Mouse (Mus musculus) neural tube, embryonic 13.5 days (tissue): ENCODE measurements around the gene A730049H05Rik. TPM values are rescaled to one million over a fixed set of nuclear protein-coding genes. Genes with fewer than 3 reads are reported as not detected.

Experiments used
- ATAC-seq: fragments of 200-750 bp; cut with Nextera tagmentation; 2 replicates; pipeline ENCODE4 v1.8.0; 2017; ENCODE audit warnings: low read depth, mild to moderate bottlenecking, moderate TSS enrichment, moderate library complexity
- H3K27ac ChIP-seq: fragments of 300-500 bp; sonication (generic); replicated peaks from 2 replicates; pipeline ENCODE4 v1.5.1; 2015; ENCODE audit warnings: moderate library complexity, mild to moderate bottlenecking, inconsistent platforms
- H3K27me3 ChIP-seq: fragments of 300-500 bp; sonication (generic); 2 replicates; pipeline ENCODE4 v1.6.1; 2015; ENCODE audit warnings: mild to moderate bottlenecking, inconsistent platforms
- H3K36me3 ChIP-seq: fragments of 300-500 bp; sonication (generic); 2 replicates; pipeline ENCODE4 v1.6.1; 2015; ENCODE audit warnings: mild to moderate bottlenecking, inconsistent platforms
- H3K4me1 ChIP-seq: fragments of 300-500 bp; sonication (generic); replicated peaks from 2 replicates; pipeline ENCODE4 v1.6.1; 2015; ENCODE audit warnings: inconsistent platforms
- H3K4me2 ChIP-seq: fragments of 300-500 bp; sonication (generic); 2 replicates; pipeline ENCODE4 v1.6.1; 2015; ENCODE audit warnings: inconsistent platforms, mild to moderate bottlenecking, moderate library complexity
- H3K4me3 ChIP-seq: fragments of 300-500 bp; sonication (generic); 2 replicates; pipeline ENCODE4 v1.5.1; 2015; ENCODE audit warnings: mild to moderate bottlenecking, inconsistent platforms
- H3K9ac ChIP-seq: fragments of 300-500 bp; sonication (generic); 2 replicates; pipeline ENCODE4 v1.6.1; 2015; ENCODE audit warnings: moderate library complexity, mild to moderate bottlenecking, inconsistent platforms
- H3K9me3 ChIP-seq: fragments of 300-500 bp; sonication (generic); 2 replicates; pipeline ENCODE4 v1.6.1; 2016; ENCODE audit warnings: inconsistent platforms
- WGBS: fragments of 180-500 bp; shearing (Covaris S2); methylation state at CpG from one replicate; pipeline ENCODE4 v1.1.7; 2015; 5-methylcytosine and 5-hydroxymethylcytosine counted together
- polyA plus RNA-seq: library from polyadenylated mRNA; unstranded; fragments of >200 nt; fragmentation: Nextera tagmentation; extraction: Ambion mirVana; gene quantifications from 2 replicates; pipeline ENCODE4 v1.2.1, GENCODE M21; 2015

A730049H05Rik gene
- polyA plus RNA-seq, 1 experiment from 2014 or later, result 0.46 TPM

DNA sequence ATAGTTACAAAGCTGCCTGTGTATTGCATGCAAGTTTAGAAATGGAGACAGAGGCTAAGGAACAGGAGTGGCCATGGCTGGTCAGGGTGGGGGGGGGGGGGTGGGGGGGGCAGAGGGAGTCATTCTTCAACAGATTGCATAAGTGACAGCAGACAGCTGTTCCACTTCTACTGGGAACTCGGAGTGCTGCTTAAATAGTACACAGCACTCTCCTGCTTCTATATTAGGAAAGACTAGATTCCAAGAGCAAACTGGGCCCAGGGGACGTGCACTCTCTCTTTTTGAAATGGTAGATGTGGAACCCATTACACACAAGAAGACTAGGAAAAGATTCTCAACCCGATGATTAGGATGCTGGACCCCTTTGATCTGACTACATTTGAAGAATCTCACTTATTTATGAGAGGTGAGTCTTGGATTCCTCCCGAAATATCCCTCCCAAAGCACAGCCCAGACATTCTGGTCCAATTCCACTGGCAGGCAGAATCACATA is 52.9 kb downstream of the A730049H05Rik start, which contains the start of gene Gm15737:
Gm15737 (plus strand) TSS at position 269 of the 493 bp plus-strand sequence.
- Histone ChIP-seq H3K27ac (no peak within 1 kb of the TSS), H3K4me3 (no peak within 1 kb of the TSS), H3K4me1 (peaks cover 15% of the 10 kb centered on the region), H3K4me2 (no peak within 1 kb of the TSS), H3K9me3 (no peaks in the 10 kb centered on the region), H3K9ac (no peak within 1 kb of the TSS), H3K36me3 (no peaks in the 10 kb centered on the region), H3K27me3 (no peaks in the 10 kb centered on the region)
- 67% methylated on average over 4 of the region's 4 CpGs for WGBS
- ATAC-seq, result no peak

- Histone ChIP-seq H3K27ac (no peak overlapping the region), H3K4me2 (no peak overlapping the region), H3K4me3 (no peak overlapping the region), H3K36me3 (no peaks in the 10 kb centered on the region), H3K27me3 (no peaks in the 10 kb centered on the region), H3K9ac (no peak overlapping the region), H3K9me3 (no peaks in the 10 kb centered on the region), H3K4me1 (peaks cover 15% of the 10 kb centered on the region)
- ATAC-seq, result no peak
- 58% methylated on average over 16 of the region's 16 CpGs for WGBS
Measured at GRCm38 (mm10) chr6:92869582-92870219, 53.4 kb downstream of the A730049H05Rik start.

GRCm38 (mm10) chr6:92871813-92872212 is 55.5 kb downstream of the A730049H05Rik start:
- Histone ChIP-seq H3K9me3 (no peaks in the 10 kb centered on the region), H3K36me3 (no peaks in the 10 kb centered on the region), H3K4me3 (no peak overlapping the region), H3K4me2 (no peak overlapping the region), H3K27ac (no peak overlapping the region), H3K9ac (no peak overlapping the region), H3K27me3 (no peaks in the 10 kb centered on the region), H3K4me1 (peaks cover 15% of the 10 kb centered on the region)
- ATAC-seq, result no peak
- 33% methylated on average over 4 of the region's 4 CpGs for WGBS

DNA sequence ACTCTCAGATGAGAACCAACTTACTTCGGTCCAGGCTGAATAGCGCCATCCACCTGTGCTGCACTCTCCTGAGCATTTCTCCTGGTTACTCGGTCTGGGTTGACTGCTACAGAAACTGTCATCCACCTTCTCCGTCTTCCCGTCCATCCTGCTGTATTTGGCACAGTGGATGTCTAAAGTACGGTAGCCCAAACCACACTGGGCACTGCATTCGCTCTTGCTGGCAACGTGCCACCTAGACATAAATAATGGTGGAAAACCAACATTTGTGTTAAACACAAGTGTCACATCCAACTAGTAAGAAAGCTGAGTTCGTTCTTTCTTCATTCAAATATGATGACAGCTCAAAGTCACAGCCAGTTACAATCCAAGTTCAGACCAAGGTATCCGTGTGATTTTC is 56.5 kb downstream of the A730049H05Rik start:
- peaks cover 15% of the 10 kb centered on the region for H3K4me1 ChIP-seq
- ATAC-seq, result no peak

GRCm38 (mm10) chr6:92874854-92875253 is 58.6 kb downstream of the A730049H05Rik start:
- H3K9me3 ChIP-seq, result no peaks in the 10 kb centered on the region
- no peak overlapping the region for H3K9ac ChIP-seq
- H3K4me3 ChIP-seq, result no peak overlapping the region
- no peak overlapping the region for H3K4me2 ChIP-seq
- H3K27ac ChIP-seq, result no peak overlapping the region
- H3K36me3 ChIP-seq, result no peaks in the 10 kb centered on the region
- peaks cover 9% of the 10 kb centered on the region; the same call in 1 of the 2 replicates for H3K4me1 ChIP-seq
- H3K27me3 ChIP-seq, result no peaks in the 10 kb centered on the region
- WGBS, result 73% methylated on average over 5 of the region's 5 CpGs
- ATAC-seq, result no peak

More for the DNA sequence above, 56.5 kb downstream of the A730049H05Rik start:
- H3K27ac ChIP-seq, result no peak overlapping the region
- no peaks in the 10 kb centered on the region for H3K27me3 ChIP-seq
- H3K4me2 ChIP-seq, result no peak overlapping the region
- H3K9ac ChIP-seq, result no peak overlapping the region
- no peak overlapping the region for H3K4me3 ChIP-seq
- 75% methylated on average over 10 of the region's 10 CpGs for WGBS
- H3K36me3 ChIP-seq, result no peaks in the 10 kb centered on the region
- H3K9me3 ChIP-seq, result no peaks in the 10 kb centered on the region

DNA sequence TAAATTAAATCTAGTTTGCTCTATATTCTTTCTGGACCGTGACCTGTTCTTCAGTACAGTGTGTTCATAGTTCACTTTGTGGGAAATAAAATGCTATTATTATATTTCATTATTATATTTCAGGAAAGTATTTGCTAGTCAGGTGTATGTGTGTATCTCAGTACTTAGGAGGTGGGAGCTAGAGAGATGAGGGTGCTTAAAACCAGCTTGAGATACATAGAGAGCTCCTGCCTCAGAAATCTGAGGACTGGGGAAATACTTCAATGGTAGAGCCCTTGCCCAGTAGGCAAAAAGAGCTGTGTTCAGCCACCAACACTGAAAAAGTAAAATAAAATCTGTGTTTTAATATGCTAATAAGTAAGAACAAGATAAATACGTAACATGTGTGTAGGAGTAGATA is 59.1 kb downstream of the A730049H05Rik start:
- whole genome bisulfite sequencing, result 93% methylated on average over 2 of the region's 2 CpGs
- Histone ChIP-seq H3K4me1 (0 out of 2 replicates have a peak, but pooled peaks cover 6% of the 10 kb centered on the region), H3K36me3 (no peaks in the 10 kb centered on the region), H3K9ac (no peak overlapping the region), H3K27me3 (no peaks in the 10 kb centered on the region), H3K4me3 (no peak overlapping the region), H3K4me2 (no peak overlapping the region), H3K9me3 (no peaks in the 10 kb centered on the region), H3K27ac (no peak overlapping the region)
- no peak for ATAC-seq

DNA sequence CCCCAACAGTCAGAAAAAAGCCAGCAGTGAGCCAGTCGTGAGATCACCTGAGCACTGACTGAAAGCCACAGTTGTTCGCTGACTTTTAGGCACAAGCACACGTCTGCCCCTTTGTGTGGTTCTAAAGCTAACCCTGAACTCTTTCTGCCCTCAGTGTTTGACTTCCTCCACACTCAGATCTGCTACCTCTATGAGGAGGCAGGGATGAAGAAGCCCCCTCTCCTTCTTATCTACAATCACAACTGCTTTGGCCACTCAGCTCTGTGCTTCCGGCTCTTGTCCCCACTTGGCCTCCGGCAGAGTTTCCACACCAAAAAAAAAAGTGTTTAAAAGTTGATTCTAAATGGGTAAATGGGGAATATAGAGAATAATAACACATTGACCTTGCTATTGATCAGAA is 59.8 kb downstream of the A730049H05Rik start:
- no peak for ATAC-seq
- H3K4me2 ChIP-seq, result no peak overlapping the region
- 77% methylated on average over 5 of the region's 5 CpGs for WGBS

GRCm38 (mm10) chr6:92877236-92877635 is 61.0 kb downstream of the A730049H05Rik start:
- no peak for ATAC-seq
- 94% methylated on average over 4 of the region's 4 CpGs for WGBS

More for the DNA sequence above, 59.8 kb downstream of the A730049H05Rik start:
- no peak overlapping the region for H3K4me3 ChIP-seq
- no peak overlapping the region for H3K9ac ChIP-seq
- H3K4me1 ChIP-seq, result 0 out of 2 replicates have a peak, but pooled peaks cover 6% of the 10 kb centered on the region
- H3K9me3 ChIP-seq, result no peaks in the 10 kb centered on the region
- no peak overlapping the region for H3K27ac ChIP-seq
- no peaks in the 10 kb centered on the region for H3K36me3 ChIP-seq
- H3K27me3 ChIP-seq, result no peaks in the 10 kb centered on the region

GRCm38 (mm10) chr6:92878771-92879170 is 62.5 kb downstream of the A730049H05Rik start:
- no peak overlapping the region for H3K4me2 ChIP-seq
- H3K27ac ChIP-seq, result no peak overlapping the region
- WGBS, result 89% methylated on average over 5 of the region's 5 CpGs
- no peaks in the 10 kb centered on the region for H3K27me3 ChIP-seq
- no peak overlapping the region for H3K4me3 ChIP-seq
- no peak overlapping the region for H3K9ac ChIP-seq
- ATAC-seq, result no peak
- no peaks in the 10 kb centered on the region for H3K36me3 ChIP-seq
- H3K9me3 ChIP-seq, result no peaks in the 10 kb centered on the region
- H3K4me1 ChIP-seq, result no peaks in the 10 kb centered on the region

More at GRCm38 (mm10) chr6:92877236-92877635, 61.0 kb downstream of the A730049H05Rik start:
- H3K27ac ChIP-seq, result no peak overlapping the region
- H3K36me3 ChIP-seq, result no peaks in the 10 kb centered on the region
- H3K4me3 ChIP-seq, result no peak overlapping the region
- H3K27me3 ChIP-seq, result no peaks in the 10 kb centered on the region
- 0 out of 2 replicates have a peak, but pooled peaks cover 6% of the 10 kb centered on the region for H3K4me1 ChIP-seq
- no peak overlapping the region for H3K4me2 ChIP-seq
- H3K9ac ChIP-seq, result no peak overlapping the region
- H3K9me3 ChIP-seq, result no peaks in the 10 kb centered on the region

GRCm38 (mm10) chr6:92879700-92880265 is 63.5 kb downstream of the A730049H05Rik start:
- no peak for ATAC-seq
- no peak overlapping the region for H3K4me3 ChIP-seq
- H3K27me3 ChIP-seq, result no peaks in the 10 kb centered on the region
- no peak overlapping the region for H3K4me2 ChIP-seq
- H3K9me3 ChIP-seq, result no peaks in the 10 kb centered on the region
- no peak overlapping the region for H3K27ac ChIP-seq
- H3K4me1 ChIP-seq, result no peaks in the 10 kb centered on the region
- no peak overlapping the region for H3K9ac ChIP-seq
- WGBS, result 84% methylated on average over 14 of the region's 14 CpGs
- no peaks in the 10 kb centered on the region for H3K36me3 ChIP-seq

GRCm38 (mm10) chr6:92882446-92882845 is 66.2 kb downstream of the A730049H05Rik start:
- no peak overlapping the region for H3K9ac ChIP-seq
- H3K27ac ChIP-seq, result no peak overlapping the region
- no peak overlapping the region for H3K4me2 ChIP-seq
- H3K4me3 ChIP-seq, result no peak overlapping the region
- no peaks in the 10 kb centered on the region for H3K4me1 ChIP-seq
- H3K27me3 ChIP-seq, result no peaks in the 10 kb centered on the region
- H3K36me3 ChIP-seq, result no peaks in the 10 kb centered on the region
- WGBS, result 80% methylated on average over 5 of the region's 5 CpGs
- H3K9me3 ChIP-seq, result no peaks in the 10 kb centered on the region
- no peak for ATAC-seq

- H3K27ac ChIP-seq, result no peak overlapping the region
- ATAC-seq, result no peak
Measured at GRCm38 (mm10) chr6:92883131-92883900, 67.0 kb downstream of the A730049H05Rik start.

More at GRCm38 (mm10) chr6:92883131-92883900, 67.0 kb downstream of the A730049H05Rik start:
- H3K4me2 ChIP-seq, result no peak overlapping the region
- H3K9ac ChIP-seq, result no peak overlapping the region
- no peaks in the 10 kb centered on the region for H3K27me3 ChIP-seq
- 67% methylated on average over 9 of the region's 9 CpGs for WGBS
- no peak overlapping the region for H3K4me3 ChIP-seq
- H3K4me1 ChIP-seq, result no peaks in the 10 kb centered on the region
- no peaks in the 10 kb centered on the region for H3K9me3 ChIP-seq
- no peaks in the 10 kb centered on the region for H3K36me3 ChIP-seq
